Mouse (Mus musculus): ENCODE results near the gene Il18. TPM values are rescaled to one million over a fixed set of nuclear protein-coding genes. Genes with fewer than 3 reads are reported as not detected.

Gene Il18
- polyA plus RNA-seq, 1 experiment from 2014 or later: 9.7 TPM

GRCm38 (mm10) chr9:50561145-50561917, 6.7 kb downstream of the Il18 start, which contains the start of gene Tex12:
Tex12 (minus strand) TSS chr9:50561325.
- Histone ChIP-seq H3K27ac (no peak within 1 kb of the TSS), H3K9me3 (replicated peaks) (peaks cover 4% of the 10 kb centered on the region; the same call in 1 of the 2 replicates), H3K4me2 (replicated peaks) (no peak within 1 kb of the TSS), H3K27me3 (no peaks in the 10 kb centered on the region), H3K36me3 (no peaks in the 10 kb centered on the region), H3K4me3 (no peak within 1 kb of the TSS), H3K4me1 (no peaks in the 10 kb centered on the region), H3K9ac (no peak within 1 kb of the TSS)
- 88% methylated on average over 38 of the region's 38 CpGs for WGBS
- ATAC-seq (ENCODE audit: low FRiP score): no peak

GRCm38 (mm10) chr9:50561918-50562360, 7.3 kb downstream of the Il18 start:
- peaks cover 4% of the 10 kb centered on the region; the same call in 1 of the 2 replicates for H3K9me3 ChIP-seq (replicated peaks)
- no peak for ATAC-seq (ENCODE audit: low FRiP score)
- H3K9ac ChIP-seq: no peak overlapping the region

GRCm38 (mm10) chr9:50565173-50565572, 10.5 kb downstream of the Il18 start:
- no peak overlapping the region for H3K9ac ChIP-seq
- no peaks in the 10 kb centered on the region for H3K27me3 ChIP-seq
- peaks cover 4% of the 10 kb centered on the region; the same call in 1 of the 2 replicates for H3K9me3 ChIP-seq (replicated peaks)
- no peak overlapping the region for H3K27ac ChIP-seq
- no peak overlapping the region for H3K4me3 ChIP-seq
- no peaks in the 10 kb centered on the region for H3K4me1 ChIP-seq
- no peak overlapping the region for H3K4me2 ChIP-seq (replicated peaks)
- no peak for ATAC-seq (ENCODE audit: low FRiP score)
- 77% methylated on average over 7 of the region's 7 CpGs for WGBS
- H3K36me3 ChIP-seq: no peaks in the 10 kb centered on the region

More at GRCm38 (mm10) chr9:50561918-50562360, 7.3 kb downstream of the Il18 start:
- 84% methylated on average over 2 of the region's 2 CpGs for WGBS
- Histone ChIP-seq H3K4me3 (no peak overlapping the region), H3K36me3 (no peaks in the 10 kb centered on the region), H3K27ac (no peak overlapping the region), H3K27me3 (no peaks in the 10 kb centered on the region), H3K4me1 (no peaks in the 10 kb centered on the region), H3K4me2 (replicated peaks) (no peak overlapping the region)

- WGBS: 85% methylated on average over 4 of the region's 4 CpGs
- no peak overlapping the region for H3K27ac ChIP-seq
- no peak overlapping the region for H3K4me3 ChIP-seq
- no peaks in the 10 kb centered on the region for H3K36me3 ChIP-seq
- peaks cover 4% of the 10 kb centered on the region; the same call in 1 of the 2 replicates for H3K9me3 ChIP-seq (replicated peaks)
- no peak overlapping the region for H3K4me2 ChIP-seq (replicated peaks)
- H3K4me1 ChIP-seq: no peaks in the 10 kb centered on the region
- no peak overlapping the region for H3K9ac ChIP-seq
- ATAC-seq (ENCODE audit: low FRiP score): no peak
- H3K27me3 ChIP-seq: no peaks in the 10 kb centered on the region
Observed at GRCm38 (mm10) chr9:50565940-50566339, 11.3 kb downstream of the Il18 start.

GRCm38 (mm10) chr9:50567372-50567771, 12.7 kb downstream of the Il18 start:
- no peak overlapping the region for H3K27ac ChIP-seq
- H3K9ac ChIP-seq: no peak overlapping the region
- no peak overlapping the region for H3K4me3 ChIP-seq
- H3K4me1 ChIP-seq: no peaks in the 10 kb centered on the region
- no peak overlapping the region for H3K4me2 ChIP-seq (replicated peaks)
- H3K9me3 ChIP-seq (replicated peaks): no peaks in the 10 kb centered on the region
- WGBS: 95% methylated on average over 4 of the region's 4 CpGs
- H3K36me3 ChIP-seq: no peaks in the 10 kb centered on the region
- no peak for ATAC-seq (ENCODE audit: low FRiP score)
- no peaks in the 10 kb centered on the region for H3K27me3 ChIP-seq

GRCm38 (mm10) chr9:50567881-50568280, 13.3 kb downstream of the Il18 start:
- Histone ChIP-seq H3K4me1 (no peaks in the 10 kb centered on the region), H3K4me3 (no peak overlapping the region), H3K9me3 (replicated peaks) (no peaks in the 10 kb centered on the region), H3K27ac (no peak overlapping the region), H3K36me3 (no peaks in the 10 kb centered on the region), H3K27me3 (no peaks in the 10 kb centered on the region), H3K4me2 (replicated peaks) (no peak overlapping the region), H3K9ac (no peak overlapping the region)
- ATAC-seq (ENCODE audit: low FRiP score): no peak
- WGBS: 83% methylated on average over 2 of the region's 2 CpGs

- no peak overlapping the region for H3K4me2 ChIP-seq (replicated peaks)
- no peak overlapping the region for H3K4me3 ChIP-seq
- H3K27ac ChIP-seq: no peak overlapping the region
- H3K9ac ChIP-seq: no peak overlapping the region
- WGBS: 80% methylated on average over 10 of the region's 10 CpGs
- H3K4me1 ChIP-seq: no peaks in the 10 kb centered on the region
- H3K27me3 ChIP-seq: no peaks in the 10 kb centered on the region
- H3K36me3 ChIP-seq: no peaks in the 10 kb centered on the region
- H3K9me3 ChIP-seq (replicated peaks): no peaks in the 10 kb centered on the region
- ATAC-seq (ENCODE audit: low FRiP score): no peak
Observed at GRCm38 (mm10) chr9:50569599-50570525, 15.2 kb downstream of the Il18 start.

- H3K27ac ChIP-seq: no peak overlapping the region
- no peaks in the 10 kb centered on the region for H3K4me1 ChIP-seq
- 42% methylated on average over 4 of the region's 4 CpGs for WGBS
- no peak overlapping the region for H3K4me3 ChIP-seq
- no peak overlapping the region for H3K9ac ChIP-seq
- no peaks in the 10 kb centered on the region for H3K9me3 ChIP-seq (replicated peaks)
- no peak overlapping the region for H3K4me2 ChIP-seq (replicated peaks)
- H3K27me3 ChIP-seq: no peaks in the 10 kb centered on the region
- H3K36me3 ChIP-seq: no peaks in the 10 kb centered on the region
- ATAC-seq (ENCODE audit: low FRiP score): no peak
Observed at GRCm38 (mm10) chr9:50580370-50580769, 25.7 kb downstream of the Il18 start.

- WGBS: 89% methylated on average over 6 of the region's 6 CpGs
- H3K27ac ChIP-seq: no peak overlapping the region
- no peaks in the 10 kb centered on the region for H3K4me1 ChIP-seq
- no peak overlapping the region for H3K4me3 ChIP-seq
- H3K27me3 ChIP-seq: no peaks in the 10 kb centered on the region
- ATAC-seq (ENCODE audit: low FRiP score): no peak
- no peak overlapping the region for H3K9ac ChIP-seq
- H3K36me3 ChIP-seq: no peaks in the 10 kb centered on the region
- no peak overlapping the region for H3K4me2 ChIP-seq (replicated peaks)
- H3K9me3 ChIP-seq (replicated peaks): no peaks in the 10 kb centered on the region
Observed at GRCm38 (mm10) chr9:50585145-50585818, 30.7 kb downstream of the Il18 start.

- Histone ChIP-seq H3K9me3 (replicated peaks) (no peaks in the 10 kb centered on the region), H3K9ac (no peak overlapping the region), H3K4me2 (replicated peaks) (no peak overlapping the region), H3K4me1 (no peaks in the 10 kb centered on the region), H3K36me3 (no peaks in the 10 kb centered on the region), H3K27me3 (no peaks in the 10 kb centered on the region), H3K27ac (no peak overlapping the region), H3K4me3 (no peak overlapping the region)
- ATAC-seq (ENCODE audit: low FRiP score): no peak
- WGBS: 87% methylated on average over 4 of the region's 4 CpGs
Observed at GRCm38 (mm10) chr9:50586955-50587354, 32.3 kb downstream of the Il18 start.

GRCm38 (mm10) chr9:50590856-50591518, 36.4 kb downstream of the Il18 start:
- Histone ChIP-seq H3K9ac (no peak overlapping the region), H3K4me2 (replicated peaks) (no peak overlapping the region), H3K4me3 (no peak overlapping the region), H3K27ac (no peak overlapping the region), H3K36me3 (peaks cover 14% of the 10 kb centered on the region), H3K4me1 (no peaks in the 10 kb centered on the region), H3K9me3 (replicated peaks) (no peaks in the 10 kb centered on the region), H3K27me3 (no peaks in the 10 kb centered on the region)
- ATAC-seq (ENCODE audit: low FRiP score): no peak
- WGBS: 79% methylated on average over 10 of the region's 10 CpGs

All from hindbrain, embryonic 12.5 days (tissue).